Mouse (Mus musculus): ENCODE measurements at regions not wholly inside any gene's neighbourhood (a gene's known extent, or its start where the extent isn't known, plus 50 kb on each side); places are given as distances from the start of the nearest gene placed in this dataset.

GRCm38 (mm10) chr10:92082111-92082510, 640.1 kb downstream of the Nedd1 start:
- DNase-seq (ENCODE audit: low spot score in 2 of 2): no peak

- no peak for DNase-seq (ENCODE audit: low spot score in 2 of 2)
These were observed 641.0 kb downstream of the Nedd1 start for GRCm38 (mm10) chr10:92081199-92081598.

GRCm38 (mm10) chr10:92079421-92079820, 642.8 kb downstream of the Nedd1 start:
- DNase-seq (ENCODE audit: low spot score in 2 of 2): no peak

GRCm38 (mm10) chr10:92077291-92077690, 644.9 kb downstream of the Nedd1 start:
- no peak for DNase-seq (ENCODE audit: low spot score in 2 of 2)

GRCm38 (mm10) chr10:92076754-92077153, 645.5 kb downstream of the Nedd1 start:
- no peak for DNase-seq (ENCODE audit: low spot score in 2 of 2)

GRCm38 (mm10) chr10:92075469-92075868, 646.8 kb downstream of the Nedd1 start:
- no peak for DNase-seq (ENCODE audit: low spot score in 2 of 2)

- no peak for DNase-seq (ENCODE audit: low spot score in 2 of 2)
These were observed 647.4 kb downstream of the Nedd1 start for GRCm38 (mm10) chr10:92074698-92075394.

GRCm38 (mm10) chr10:92073873-92074390, 648.3 kb downstream of the Nedd1 start:
- DNase-seq (ENCODE audit: low spot score in 2 of 2): no peak

GRCm38 (mm10) chr10:92044783-92045182, 677.4 kb downstream of the Nedd1 start:
- DNase-seq (ENCODE audit: low spot score in 2 of 2): no peak

GRCm38 (mm10) chr10:92036176-92036575, 686.0 kb downstream of the Nedd1 start:
- DNase-seq (ENCODE audit: low spot score in 2 of 2): peak; percentile 8 to 33

GRCm38 (mm10) chr10:92030221-92030620, 692.0 kb downstream of the Nedd1 start:
- DNase-seq (ENCODE audit: low spot score in 2 of 2): no peak

- no peak for DNase-seq (ENCODE audit: low spot score in 2 of 2)
These were observed 698.0 kb downstream of the Nedd1 start for GRCm38 (mm10) chr10:92024203-92024602.

GRCm38 (mm10) chr10:92021036-92021435, 701.2 kb downstream of the Nedd1 start:
- no peak for DNase-seq (ENCODE audit: low spot score in 2 of 2)

GRCm38 (mm10) chr10:92009551-92009950, 712.7 kb downstream of the Nedd1 start:
- no peak for DNase-seq (ENCODE audit: low spot score in 2 of 2)

- DNase-seq (ENCODE audit: low spot score in 2 of 2): no peak
These were observed 714.3 kb downstream of the Nedd1 start for GRCm38 (mm10) chr10:92007891-92008290.

- no peak for DNase-seq (ENCODE audit: low spot score in 2 of 2)
These were observed 715.8 kb downstream of the Nedd1 start for GRCm38 (mm10) chr10:92006467-92006866.

GRCm38 (mm10) chr10:91991040-91991439, 731.2 kb downstream of the Nedd1 start:
- DNase-seq (ENCODE audit: low spot score in 2 of 2): peak in 1 of 2 experiments; percentile 11

GRCm38 (mm10) chr10:91988364-91988763, 733.9 kb downstream of the Nedd1 start:
- peak in 1 of 2 experiments; percentile 7 for DNase-seq (ENCODE audit: low spot score in 2 of 2)

GRCm38 (mm10) chr10:91979841-91980240, 742.4 kb downstream of the Nedd1 start:
- DNase-seq (ENCODE audit: low spot score in 2 of 2): no peak

- DNase-seq (ENCODE audit: low spot score in 2 of 2): no peak
These were observed 750.3 kb downstream of the Nedd1 start for GRCm38 (mm10) chr10:91971951-91972350.

- DNase-seq (ENCODE audit: low spot score in 2 of 2): no peak
These were observed 754.5 kb downstream of the Nedd1 start for GRCm38 (mm10) chr10:91967570-91968310.

GRCm38 (mm10) chr10:91959734-91960492, 762.3 kb downstream of the Nedd1 start:
- DNase-seq (ENCODE audit: low spot score in 2 of 2): no peak
